Mouse (Mus musculus) bone marrow macrophage, adult 2 months (primary cell): ENCODE results near the gene Naa30.

Experiments
- CTCF ChIP-seq: IDR thresholded peaks from 2 replicates; pipeline ENCODE4 v1.5.1; 2012; ENCODE audit warnings: low read depth, mild to moderate bottlenecking, low read length, moderate library complexity
- POLR2A ChIP-seq: IDR thresholded peaks from 2 replicates; pipeline ENCODE4 v1.6.1; 2012; ENCODE audit warnings: mild to moderate bottlenecking, low read depth, low read length, borderline replicate concordance

GRCm38 (mm10) chr14:49127162-49127779 lies 44.8 kb upstream of the Naa30 start:
- TF ChIP-seq CTCF (no peak), POLR2A (no peak)
